Mouse (Mus musculus) brain, embryonic 14.5 days (tissue): ENCODE data around the gene Ccdc71. TPM values are rescaled to one million over a fixed set of nuclear protein-coding genes. Genes with fewer than 3 reads are reported as not detected.
A peak's percentile ranks its signal among the peaks of the same experiment; 100 is the strongest.

ENCODE experiments used
- DNase-seq: peaks from one replicate; pipeline ENCODE4 v3.0.0-alpha.2; 2011; ENCODE audit warnings: low read depth
- CTCF ChIP-seq: fragments of 200-500 bp; IDR thresholded peaks from 2 replicates; pipeline ENCODE4 v1.5.1; 2012; ENCODE audit warnings: inconsistent platforms, mild to moderate bottlenecking, moderate library complexity, borderline replicate concordance; ENCODE audit not compliant: insufficient read depth, insufficient read length; ENCODE audit errors: extremely low read depth
- POLR2A ChIP-seq: fragments of 200-500 bp; IDR thresholded peaks from 2 replicates; pipeline ENCODE4 v1.6.1; 2012; ENCODE audit warnings: mild to moderate bottlenecking, inconsistent platforms, borderline replicate concordance; ENCODE audit not compliant: poor library complexity, insufficient read depth, insufficient read length, severe bottlenecking; ENCODE audit errors: extremely low read depth
- polyA plus RNA-seq: library from polyadenylated mRNA; depleted of rRNA; stranded (reverse); fragments of >200 nt; gene quantifications from 2 replicates; pipeline ENCODE4 v1.2.3, GENCODE M21; 2012

Gene Ccdc71
- polyA plus RNA-seq, 1 experiment, result 38.8 TPM

GRCm38 (mm10) chr9:108480813-108481519 lies 20.6 kb downstream of the Ccdc71 start:
- TF ChIP-seq CTCF (no peak), POLR2A (no peak)
- no peak for DNase-seq

GRCm38 (mm10) chr9:108481520-108482210 lies 21.3 kb downstream of the Ccdc71 start:
- TF ChIP-seq POLR2A (no peak), CTCF (no peak)
- DNase-seq, result no peak

- TF ChIP-seq POLR2A (no peak), CTCF (no peak)
Observed at GRCm38 (mm10) chr9:108483051-108483790, 22.9 kb downstream of the Ccdc71 start.

GRCm38 (mm10) chr9:108484021-108484420 lies 23.7 kb downstream of the Ccdc71 start:
- DNase-seq, result no peak
- TF ChIP-seq CTCF (no peak), POLR2A (no peak)

More at GRCm38 (mm10) chr9:108483051-108483790, 22.9 kb downstream of the Ccdc71 start:
- no peak for DNase-seq

DNA sequence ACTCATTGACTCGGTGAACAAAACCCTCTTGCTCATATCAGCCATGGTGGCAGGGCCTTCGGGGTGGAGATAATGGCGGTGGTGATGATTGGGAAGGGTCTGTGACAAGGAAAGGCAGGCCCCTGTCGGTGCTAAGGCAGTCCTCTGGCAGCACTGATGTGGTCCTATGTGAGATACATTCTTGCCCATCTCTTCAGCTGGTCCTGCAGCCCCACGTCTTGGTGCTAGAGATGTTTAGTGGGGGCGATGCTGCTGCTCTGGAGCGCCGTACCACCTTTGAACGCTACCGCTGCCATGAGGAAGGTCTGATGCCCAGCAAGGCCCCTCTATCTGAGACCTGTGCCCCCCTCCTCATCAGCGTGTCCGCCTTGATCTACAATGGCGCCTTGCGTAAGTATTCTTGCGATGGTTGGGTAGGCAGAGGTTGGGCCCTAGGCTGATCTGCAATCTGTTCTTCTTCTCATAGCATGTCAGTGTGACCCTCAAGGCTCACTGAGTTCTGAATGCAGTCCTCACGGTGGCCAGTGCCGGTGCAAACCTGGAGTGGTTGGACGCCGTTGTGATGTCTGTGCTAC lies 25.1 kb downstream of the Ccdc71 start:
- no peak for DNase-seq
- no peak for TF ChIP-seq CTCF
- no peak for TF ChIP-seq POLR2A

DNA sequence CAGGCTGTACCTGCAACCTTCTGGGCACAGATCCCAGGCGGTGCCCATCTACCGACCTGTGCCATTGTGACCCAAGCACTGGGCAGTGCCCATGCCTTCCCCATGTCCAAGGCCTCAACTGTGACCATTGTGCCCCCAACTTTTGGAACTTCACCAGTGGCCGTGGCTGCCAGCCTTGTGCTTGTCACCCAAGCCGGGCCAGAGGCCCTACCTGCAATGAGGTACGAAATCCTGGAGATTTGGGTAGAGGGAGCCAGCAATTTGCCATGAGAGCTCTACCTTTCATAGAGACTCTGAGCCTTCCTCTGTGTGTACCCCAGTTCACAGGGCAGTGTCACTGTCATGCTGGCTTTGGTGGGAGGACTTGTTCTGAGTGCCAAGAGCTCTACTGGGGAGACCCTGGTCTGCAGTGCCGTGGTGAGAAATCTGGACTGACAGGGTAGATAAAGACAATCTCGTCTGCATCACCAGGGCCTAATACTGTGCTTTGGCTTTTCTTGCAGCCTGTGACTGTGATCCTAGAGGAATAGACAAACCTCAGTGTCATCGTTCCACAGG lies 26.7 kb downstream of the Ccdc71 start:
- no peak for DNase-seq
- TF ChIP-seq CTCF (no peak), POLR2A (no peak)

GRCm38 (mm10) chr9:108488403-108488802 lies 28.1 kb downstream of the Ccdc71 start:
- TF ChIP-seq CTCF (no peak), POLR2A (no peak)
- DNase-seq, result no peak

GRCm38 (mm10) chr9:108489215-108489614 lies 28.9 kb downstream of the Ccdc71 start:
- TF ChIP-seq CTCF, result no peak
- TF ChIP-seq POLR2A, result no peak
- DNase-seq, result no peak

DNA sequence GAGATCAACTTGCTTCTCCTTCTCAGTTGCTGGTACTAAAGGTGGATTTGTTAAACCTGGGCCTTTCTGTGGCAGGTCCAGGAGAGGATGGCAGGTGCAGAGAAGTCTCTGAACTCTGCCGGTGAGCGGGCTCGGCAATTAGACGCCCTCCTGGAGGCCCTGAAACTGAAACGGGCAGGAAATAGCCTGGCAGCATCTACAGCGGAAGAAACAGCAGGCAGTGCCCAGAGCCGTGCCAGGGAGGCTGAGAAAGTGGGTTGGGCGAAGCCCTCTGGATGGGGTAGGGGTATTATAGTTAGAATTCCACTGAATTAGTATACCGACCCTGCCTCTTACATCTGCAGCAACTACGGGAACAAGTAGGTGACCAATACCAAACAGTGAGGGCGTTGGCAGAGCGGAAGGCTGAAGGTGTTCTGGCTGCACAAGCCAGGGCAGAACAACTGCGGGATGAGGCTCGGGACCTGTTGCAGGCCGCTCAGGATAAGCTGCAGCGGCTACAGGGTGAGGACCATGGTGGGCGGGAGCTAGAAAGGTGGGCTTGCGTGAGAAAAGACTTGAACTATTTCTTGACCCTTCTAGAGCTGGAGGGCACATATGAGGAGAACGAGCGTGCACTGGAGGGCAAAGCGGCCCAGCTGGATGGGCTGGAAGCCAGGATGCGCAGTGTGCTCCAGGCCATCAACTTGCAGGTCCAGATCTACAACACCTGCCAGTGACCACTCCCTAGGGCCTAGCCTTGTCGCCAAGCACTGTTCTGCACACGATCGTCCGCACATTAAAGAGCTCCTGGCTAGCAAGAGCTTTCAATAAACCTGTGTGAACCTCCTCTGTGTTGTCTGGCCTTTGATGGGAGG lies 29.6 kb downstream of the Ccdc71 start:
- DNase-seq, result no peak
- TF ChIP-seq POLR2A, result no peak

DNA sequence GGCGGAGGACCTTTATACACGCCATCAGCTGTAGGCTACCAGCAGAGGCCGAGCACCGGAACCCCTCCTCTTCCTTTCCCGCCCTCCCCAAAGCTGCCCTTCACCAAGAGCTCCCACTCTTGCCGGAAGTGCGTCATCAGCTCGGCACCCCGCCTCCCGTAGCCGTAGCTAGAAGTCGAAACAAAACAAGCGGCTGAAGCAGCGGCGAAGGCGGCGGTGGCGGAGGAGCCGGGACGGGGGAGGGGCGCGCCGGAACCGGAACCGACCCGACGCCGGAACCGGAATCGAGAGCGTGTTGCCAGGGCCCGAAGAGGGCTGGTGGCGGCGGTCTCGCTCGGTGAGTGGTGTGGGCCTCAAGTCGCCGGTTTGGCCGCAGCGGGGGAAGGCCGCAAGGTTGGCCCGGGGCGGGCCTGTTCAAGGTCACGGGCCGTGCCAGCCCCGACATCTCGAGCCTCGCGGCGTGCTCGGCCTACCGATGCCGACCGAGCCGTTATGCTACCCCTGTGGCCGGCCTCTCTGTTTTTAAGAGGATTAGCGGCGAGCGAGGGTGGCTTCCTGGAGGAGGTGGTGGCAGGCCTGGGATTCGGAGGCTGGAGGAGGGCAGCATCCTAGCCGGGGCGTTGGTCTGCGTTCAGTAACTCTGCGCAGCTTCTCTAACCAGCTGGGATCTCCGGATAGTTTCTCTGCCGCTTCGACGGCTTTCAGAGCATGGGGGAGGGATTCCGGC lies 30.4 kb downstream of the Ccdc71 start, which contains the start of gene Usp19:
Usp19 (plus strand) TSS at position 44 of the 727 bp plus-strand sequence.
- DNase-seq, result peak; percentile 99
- TF ChIP-seq CTCF, result no peak
- peak; percentile 47 for TF ChIP-seq POLR2A
